Mouse (Mus musculus): ENCODE results near the gene Smurf2. TPM values are rescaled to one million over a fixed set of nuclear protein-coding genes. Genes with fewer than 3 reads are reported as not detected.

Gene Smurf2
- polyA plus RNA-seq, 1 experiment from 2014 or later: 4.8 TPM

GRCm38 (mm10) chr11:106824403-106824802 is 96.1 kb downstream of the Smurf2 start:
- H3K36me3 ChIP-seq (replicated peaks; ENCODE audit: insufficient read depth, low read length): peaks cover 45% of the 10 kb centered on the region
- DNase-seq: no peak
- no peaks in the 10 kb centered on the region for H3K4me1 ChIP-seq (ENCODE audit: insufficient read depth)
- H3K4me2 ChIP-seq (ENCODE audit: low read depth, low read length): no peak overlapping the region
- H3K9ac ChIP-seq (replicated peaks): no peak overlapping the region
- no peak for TF ChIP-seq EP300 (IDR thresholded peaks at IDR 0.05; ENCODE audit: low read depth)
- no peak for TF ChIP-seq CTCF (IDR thresholded peaks at IDR 0.05; ENCODE audit: low read depth)
- no peaks in the 10 kb centered on the region for H3K9me3 ChIP-seq (ENCODE audit: low read length)
- H3K27me3 ChIP-seq (ENCODE audit: insufficient read depth, low read length): no peaks in the 10 kb centered on the region
- WGBS (ENCODE audit: insufficient replicate concordance): 86% methylated on average over 10 of the region's 10 CpGs
- ATAC-seq: no peak
- no peak overlapping the region for H3K27ac ChIP-seq (ENCODE audit: low read depth)
- no peak overlapping the region for H3K4me3 ChIP-seq (ENCODE audit: low read depth, low read length)

- 91% methylated on average over 8 of the region's 8 CpGs for WGBS (ENCODE audit: insufficient replicate concordance)
- TF ChIP-seq CTCF (IDR thresholded peaks at IDR 0.05; ENCODE audit: low read depth) (no peak), EP300 (IDR thresholded peaks at IDR 0.05; ENCODE audit: low read depth) (no peak)
- H3K4me1 ChIP-seq (ENCODE audit: insufficient read depth): 0 out of 2 replicates have a peak, but pooled peaks cover 5% of the 10 kb centered on the region
- no peak overlapping the region for H3K4me2 ChIP-seq (ENCODE audit: low read depth, low read length)
- H3K9me3 ChIP-seq (ENCODE audit: low read length): no peaks in the 10 kb centered on the region
- H3K9ac ChIP-seq (replicated peaks): no peak overlapping the region
- ATAC-seq (no peak), DNase-seq (no peak)
- H3K4me3 ChIP-seq (ENCODE audit: low read depth, low read length): no peak overlapping the region
- peaks cover 49% of the 10 kb centered on the region for H3K36me3 ChIP-seq (replicated peaks; ENCODE audit: insufficient read depth, low read length)
- no peak overlapping the region for H3K27ac ChIP-seq (ENCODE audit: low read depth)
- no peaks in the 10 kb centered on the region for H3K27me3 ChIP-seq (ENCODE audit: insufficient read depth, low read length)
Measured at GRCm38 (mm10) chr11:106823741-106824140, 96.8 kb downstream of the Smurf2 start.

- WGBS (ENCODE audit: insufficient replicate concordance): 80% methylated on average over 5 of the region's 5 CpGs
- Histone ChIP-seq H3K4me2 (ENCODE audit: low read depth, low read length) (no peak overlapping the region), H3K9ac (replicated peaks) (no peak overlapping the region), H3K36me3 (replicated peaks; ENCODE audit: insufficient read depth, low read length) (peaks cover 49% of the 10 kb centered on the region), H3K9me3 (ENCODE audit: low read length) (no peaks in the 10 kb centered on the region), H3K27ac (ENCODE audit: low read depth) (no peak overlapping the region), H3K27me3 (ENCODE audit: insufficient read depth, low read length) (no peaks in the 10 kb centered on the region), H3K4me1 (ENCODE audit: insufficient read depth) (0 out of 2 replicates have a peak, but pooled peaks cover 6% of the 10 kb centered on the region), H3K4me3 (ENCODE audit: low read depth, low read length) (no peak overlapping the region)
- no peak for DNase-seq
- no peak for ATAC-seq
- TF ChIP-seq EP300 (IDR thresholded peaks at IDR 0.05; ENCODE audit: low read depth): no peak
- no peak for TF ChIP-seq CTCF (IDR thresholded peaks at IDR 0.05; ENCODE audit: low read depth)
Measured at GRCm38 (mm10) chr11:106822911-106823310, 97.6 kb downstream of the Smurf2 start.

- H3K4me2 ChIP-seq (ENCODE audit: low read depth, low read length): no peak overlapping the region
- H3K9ac ChIP-seq (replicated peaks): no peak overlapping the region
- no peaks in the 10 kb centered on the region for H3K9me3 ChIP-seq (ENCODE audit: low read length)
- no peak overlapping the region for H3K27ac ChIP-seq (ENCODE audit: low read depth)
- TF ChIP-seq EP300 (IDR thresholded peaks at IDR 0.05; ENCODE audit: low read depth) (no peak), CTCF (IDR thresholded peaks at IDR 0.05; ENCODE audit: low read depth) (no peak)
- H3K4me1 ChIP-seq (ENCODE audit: insufficient read depth): 0 out of 2 replicates have a peak, but pooled peaks cover 6% of the 10 kb centered on the region
- no peaks in the 10 kb centered on the region for H3K27me3 ChIP-seq (ENCODE audit: insufficient read depth, low read length)
- DNase-seq (no peak), ATAC-seq (no peak)
- H3K4me3 ChIP-seq (ENCODE audit: low read depth, low read length): no peak overlapping the region
- H3K36me3 ChIP-seq (replicated peaks; ENCODE audit: insufficient read depth, low read length): peaks cover 50% of the 10 kb centered on the region
- 88% methylated on average over 8 of the region's 8 CpGs for WGBS (ENCODE audit: insufficient replicate concordance)
Measured at GRCm38 (mm10) chr11:106822491-106822890, 98.0 kb downstream of the Smurf2 start.

GRCm38 (mm10) chr11:106821397-106821796 is 99.1 kb downstream of the Smurf2 start:
- Histone ChIP-seq H3K27ac (ENCODE audit: low read depth) (no peak overlapping the region), H3K4me1 (ENCODE audit: insufficient read depth) (0 out of 2 replicates have a peak, but pooled peaks cover 6% of the 10 kb centered on the region), H3K9ac (replicated peaks) (no peak overlapping the region), H3K36me3 (replicated peaks; ENCODE audit: insufficient read depth, low read length) (peaks cover 58% of the 10 kb centered on the region), H3K27me3 (ENCODE audit: insufficient read depth, low read length) (no peaks in the 10 kb centered on the region), H3K9me3 (ENCODE audit: low read length) (no peaks in the 10 kb centered on the region), H3K4me2 (ENCODE audit: low read depth, low read length) (no peak overlapping the region), H3K4me3 (ENCODE audit: low read depth, low read length) (no peak overlapping the region)
- no peak for ATAC-seq
- 81% methylated on average over 6 of the region's 6 CpGs for WGBS (ENCODE audit: insufficient replicate concordance)
- no peak for TF ChIP-seq CTCF (IDR thresholded peaks at IDR 0.05; ENCODE audit: low read depth)
- no peak for TF ChIP-seq EP300 (IDR thresholded peaks at IDR 0.05; ENCODE audit: low read depth)
- no peak for DNase-seq

- TF ChIP-seq EP300 (IDR thresholded peaks at IDR 0.05; ENCODE audit: low read depth) (no peak), CTCF (IDR thresholded peaks at IDR 0.05; ENCODE audit: low read depth) (no peak)
- H3K9ac ChIP-seq (replicated peaks): no peak overlapping the region
- H3K36me3 ChIP-seq (replicated peaks; ENCODE audit: insufficient read depth, low read length): peaks cover 62% of the 10 kb centered on the region
- WGBS (ENCODE audit: insufficient replicate concordance): 46% methylated on average over 4 of the region's 4 CpGs
- H3K4me1 ChIP-seq (ENCODE audit: insufficient read depth): 0 out of 2 replicates have a peak, but pooled peaks cover 6% of the 10 kb centered on the region
- no peak overlapping the region for H3K4me3 ChIP-seq (ENCODE audit: low read depth, low read length)
- no peak for ATAC-seq
- no peaks in the 10 kb centered on the region for H3K9me3 ChIP-seq (ENCODE audit: low read length)
- H3K27me3 ChIP-seq (ENCODE audit: insufficient read depth, low read length): no peaks in the 10 kb centered on the region
- H3K27ac ChIP-seq (ENCODE audit: low read depth): no peak overlapping the region
- peak; percentile 36 for DNase-seq
- no peak overlapping the region for H3K4me2 ChIP-seq (ENCODE audit: low read depth, low read length)
Measured at GRCm38 (mm10) chr11:106820972-106821371, 99.5 kb downstream of the Smurf2 start.

GRCm38 (mm10) chr11:106820252-106820651 is 100.3 kb downstream of the Smurf2 start:
- Histone ChIP-seq H3K4me2 (ENCODE audit: low read depth, low read length) (no peak overlapping the region), H3K4me3 (ENCODE audit: low read depth, low read length) (no peak overlapping the region), H3K4me1 (ENCODE audit: insufficient read depth) (0 out of 2 replicates have a peak, but pooled peaks cover 6% of the 10 kb centered on the region), H3K27me3 (ENCODE audit: insufficient read depth, low read length) (no peaks in the 10 kb centered on the region), H3K9ac (replicated peaks) (no peak overlapping the region), H3K9me3 (ENCODE audit: low read length) (no peaks in the 10 kb centered on the region), H3K36me3 (replicated peaks; ENCODE audit: insufficient read depth, low read length) (peaks cover 70% of the 10 kb centered on the region), H3K27ac (ENCODE audit: low read depth) (no peak overlapping the region)
- WGBS (ENCODE audit: insufficient replicate concordance): 80% methylated on average over 6 of the region's 6 CpGs
- no peak for DNase-seq
- no peak for ATAC-seq
- TF ChIP-seq EP300 (IDR thresholded peaks at IDR 0.05; ENCODE audit: low read depth) (no peak), CTCF (IDR thresholded peaks at IDR 0.05; ENCODE audit: low read depth) (no peak)
